Mouse (Mus musculus) thymus, adult 2 months (tissue): ENCODE measurements around the gene Tbx15.

ENCODE experiments used
- CTCF ChIP-seq: fragments of 200-500 bp; IDR thresholded peaks from 2 replicates; pipeline ENCODE4 v1.5.1; 2012; ENCODE audit warnings: mild to moderate bottlenecking, control low read depth, low read length, moderate library complexity, borderline replicate concordance; ENCODE audit not compliant: control insufficient read depth, poor library complexity, insufficient read depth; ENCODE audit errors: extremely low read depth
- POLR2A ChIP-seq: fragments of 200-500 bp; IDR thresholded peaks from 2 replicates; pipeline ENCODE4 v1.6.1; 2012; ENCODE audit warnings: mild to moderate bottlenecking, low read length, control low read depth, moderate library complexity; ENCODE audit not compliant: control insufficient read depth, poor library complexity, insufficient read depth; ENCODE audit errors: extremely low read depth

DNA sequence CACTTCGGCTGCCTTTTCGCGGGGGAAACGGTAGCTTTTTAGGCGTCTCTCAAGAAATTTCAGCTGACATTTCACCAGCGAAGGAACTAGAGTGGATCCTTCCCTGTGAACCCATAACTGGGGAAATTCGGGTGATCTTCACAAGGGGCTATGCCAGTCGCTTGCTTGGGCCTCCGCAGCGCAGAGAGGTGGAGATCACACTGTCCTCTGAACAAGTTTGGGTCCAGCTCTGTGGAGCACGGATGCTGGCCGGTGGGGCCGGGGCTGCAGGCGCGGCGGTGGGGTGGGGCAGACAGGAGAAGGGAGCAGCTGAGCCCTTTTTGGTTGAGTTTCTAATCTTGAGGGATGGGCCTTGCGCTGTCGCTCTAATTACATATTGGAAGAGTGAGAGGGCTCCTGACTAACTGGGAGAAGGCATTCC, 21.2 kb downstream of the Tbx15 start:
- TF ChIP-seq CTCF = no peak
- TF ChIP-seq POLR2A = no peak
